Mouse (Mus musculus) liver, embryonic 12.5 days (tissue): ENCODE measurements around the gene Lrp8. TPM values are rescaled to one million over a fixed set of nuclear protein-coding genes. Genes with fewer than 3 reads are reported as not detected.

Source experiments
- ATAC-seq: fragments of 200-750 bp; cut with Nextera tagmentation; 2 replicates; pipeline ENCODE4 v1.8.0; 2017; ENCODE audit warnings: moderate number of reproducible peaks, mild to moderate bottlenecking, moderate library complexity
- H3K27ac ChIP-seq: fragments of 300-500 bp; sonication (generic); 2 replicates; pipeline ENCODE4 v1.5.1; 2016; ENCODE audit warnings: mild to moderate bottlenecking
- H3K27me3 ChIP-seq: fragments of 300-500 bp; sonication (generic); replicated peaks from 2 replicates; pipeline ENCODE4 v1.6.1; 2016; ENCODE audit warnings: mild to moderate bottlenecking, moderate library complexity
- H3K36me3 ChIP-seq: fragments of 300-500 bp; sonication (generic); 2 replicates; pipeline ENCODE4 v1.6.1; 2016; ENCODE audit warnings: mild to moderate bottlenecking, moderate library complexity
- H3K4me1 ChIP-seq: fragments of 300-500 bp; sonication (generic); 2 replicates; pipeline ENCODE4 v1.6.1; 2016
- H3K4me2 ChIP-seq: fragments of 300-500 bp; sonication (generic); 2 replicates; pipeline ENCODE4 v1.6.1; 2016; ENCODE audit warnings: mild to moderate bottlenecking, moderate library complexity
- H3K4me3 ChIP-seq: fragments of 300-500 bp; sonication (generic); 2 replicates; pipeline ENCODE4 v1.5.1; 2016; ENCODE audit warnings: mild to moderate bottlenecking, moderate library complexity
- H3K9ac ChIP-seq: fragments of 300-500 bp; sonication (generic); 2 replicates; pipeline ENCODE4 v1.6.1; 2016; ENCODE audit warnings: mild to moderate bottlenecking, moderate library complexity
- H3K9me3 ChIP-seq: fragments of 300-500 bp; sonication (generic); replicated peaks from 2 replicates; pipeline ENCODE4 v1.6.1; 2016; ENCODE audit warnings: mild to moderate bottlenecking, moderate library complexity
- WGBS: fragments of 180-500 bp; shearing (Covaris S2); methylation state at CpG from one replicate; pipeline ENCODE4 v1.1.7; 2016; ENCODE audit not compliant: insufficient replicate concordance; 5-methylcytosine and 5-hydroxymethylcytosine counted together
- polyA plus RNA-seq: library from polyadenylated mRNA; unstranded; fragments of >200 nt; fragmentation: Nextera tagmentation; extraction: Ambion mirVana; gene quantifications from 2 replicates; pipeline ENCODE4 v1.2.1, GENCODE M21; 2016

The Lrp8 gene
- polyA plus RNA-seq, 1 experiment from 2014 or later: 8.5 TPM

GRCm38 (mm10) chr4:107830821-107831221 lies 28.8 kb downstream of the Lrp8 start:
- no peak overlapping the region for H3K9ac ChIP-seq
- peaks cover 11% of the 10 kb centered on the region for H3K4me1 ChIP-seq
- no peaks in the 10 kb centered on the region for H3K27me3 ChIP-seq
- no peak for ATAC-seq
- peaks cover 13% of the 10 kb centered on the region; the same call in 1 of the 2 replicates for H3K36me3 ChIP-seq
- no peak overlapping the region for H3K4me2 ChIP-seq
- 76% methylated on average over 7 of the region's 7 CpGs for WGBS
- no peak overlapping the region for H3K27ac ChIP-seq
- H3K4me3 ChIP-seq: no peak overlapping the region
- no peaks in the 10 kb centered on the region for H3K9me3 ChIP-seq

- Histone ChIP-seq H3K4me1 (peaks cover 11% of the 10 kb centered on the region), H3K9ac (no peak overlapping the region), H3K4me2 (no peak overlapping the region), H3K9me3 (no peaks in the 10 kb centered on the region), H3K27me3 (no peaks in the 10 kb centered on the region), H3K36me3 (peaks cover 17% of the 10 kb centered on the region; the same call in 1 of the 2 replicates), H3K4me3 (no peak overlapping the region), H3K27ac (no peak overlapping the region)
- 75% methylated on average over 6 of the region's 6 CpGs for WGBS
- ATAC-seq: no peak
Measured at GRCm38 (mm10) chr4:107831678-107832077, 29.6 kb downstream of the Lrp8 start.

GRCm38 (mm10) chr4:107833525-107833924 lies 31.5 kb downstream of the Lrp8 start:
- no peak overlapping the region for H3K9ac ChIP-seq
- H3K4me1 ChIP-seq: peaks cover 8% of the 10 kb centered on the region
- no peak overlapping the region for H3K4me2 ChIP-seq
- WGBS: 77% methylated on average over 5 of the region's 5 CpGs
- H3K27ac ChIP-seq: no peak overlapping the region
- H3K36me3 ChIP-seq: peaks cover 17% of the 10 kb centered on the region; the same call in 1 of the 2 replicates
- H3K27me3 ChIP-seq: no peaks in the 10 kb centered on the region
- H3K4me3 ChIP-seq: no peak overlapping the region
- no peaks in the 10 kb centered on the region for H3K9me3 ChIP-seq
- ATAC-seq: no peak

GRCm38 (mm10) chr4:107834643-107835314 lies 32.7 kb downstream of the Lrp8 start:
- Histone ChIP-seq H3K27me3 (no peaks in the 10 kb centered on the region), H3K36me3 (peaks cover 17% of the 10 kb centered on the region; the same call in 1 of the 2 replicates), H3K27ac (no peak overlapping the region), H3K9ac (no peak overlapping the region), H3K4me1 (peaks cover 4% of the 10 kb centered on the region), H3K4me3 (no peak overlapping the region), H3K9me3 (no peaks in the 10 kb centered on the region), H3K4me2 (no peak overlapping the region)
- WGBS: 72% methylated on average over 22 of the region's 22 CpGs
- ATAC-seq: no peak

- no peak for ATAC-seq
- no peaks in the 10 kb centered on the region for H3K27me3 ChIP-seq
- H3K36me3 ChIP-seq: peaks cover 17% of the 10 kb centered on the region; the same call in 1 of the 2 replicates
- H3K9me3 ChIP-seq: no peaks in the 10 kb centered on the region
- no peak overlapping the region for H3K4me2 ChIP-seq
- no peak overlapping the region for H3K9ac ChIP-seq
- no peaks in the 10 kb centered on the region for H3K4me1 ChIP-seq
- H3K27ac ChIP-seq: no peak overlapping the region
- 65% methylated on average over 5 of the region's 5 CpGs for WGBS
- no peak overlapping the region for H3K4me3 ChIP-seq
Measured at GRCm38 (mm10) chr4:107835508-107835909, 33.4 kb downstream of the Lrp8 start.

- Histone ChIP-seq H3K9ac (no peak overlapping the region), H3K4me2 (no peak overlapping the region), H3K4me1 (no peaks in the 10 kb centered on the region), H3K27me3 (no peaks in the 10 kb centered on the region), H3K9me3 (no peaks in the 10 kb centered on the region), H3K27ac (no peak overlapping the region), H3K36me3 (peaks cover 17% of the 10 kb centered on the region; the same call in 1 of the 2 replicates), H3K4me3 (no peak overlapping the region)
- 83% methylated on average over 5 of the region's 5 CpGs for WGBS
- no peak for ATAC-seq
Measured at GRCm38 (mm10) chr4:107836758-107837157, 34.7 kb downstream of the Lrp8 start.

GRCm38 (mm10) chr4:107837910-107838309 lies 35.8 kb downstream of the Lrp8 start:
- H3K4me1 ChIP-seq: peaks cover 7% of the 10 kb centered on the region
- no peak overlapping the region for H3K9ac ChIP-seq
- H3K9me3 ChIP-seq: no peaks in the 10 kb centered on the region
- ATAC-seq: no peak
- H3K27me3 ChIP-seq: no peaks in the 10 kb centered on the region
- H3K4me2 ChIP-seq: no peak overlapping the region
- H3K27ac ChIP-seq: no peak overlapping the region
- H3K36me3 ChIP-seq: peaks cover 17% of the 10 kb centered on the region; the same call in 1 of the 2 replicates
- no peak overlapping the region for H3K4me3 ChIP-seq
- 83% methylated on average over 3 of the region's 3 CpGs for WGBS

GRCm38 (mm10) chr4:107843687-107844086 lies 41.6 kb downstream of the Lrp8 start:
- 83% methylated on average over 8 of the region's 8 CpGs for WGBS
- no peak overlapping the region for H3K9ac ChIP-seq

GRCm38 (mm10) chr4:107844971-107845370 lies 42.9 kb downstream of the Lrp8 start:
- no peak overlapping the region for H3K9ac ChIP-seq
- peaks cover 28% of the 10 kb centered on the region for H3K36me3 ChIP-seq
- no peak overlapping the region for H3K4me3 ChIP-seq
- 3% methylated on average over 10 of the region's 10 CpGs for WGBS
- ATAC-seq: no peak
- no peaks in the 10 kb centered on the region for H3K9me3 ChIP-seq
- H3K4me2 ChIP-seq: no peak overlapping the region
- peaks cover 21% of the 10 kb centered on the region for H3K27me3 ChIP-seq
- no peak overlapping the region for H3K27ac ChIP-seq
- peaks cover 11% of the 10 kb centered on the region for H3K4me1 ChIP-seq

More at GRCm38 (mm10) chr4:107843687-107844086, 41.6 kb downstream of the Lrp8 start:
- ATAC-seq: no peak
- Histone ChIP-seq H3K4me1 (peaks cover 11% of the 10 kb centered on the region), H3K27ac (no peak overlapping the region), H3K4me2 (no peak overlapping the region), H3K4me3 (no peak overlapping the region), H3K9me3 (no peaks in the 10 kb centered on the region), H3K27me3 (peaks cover 21% of the 10 kb centered on the region), H3K36me3 (peaks cover 18% of the 10 kb centered on the region)

GRCm38 (mm10) chr4:107846795-107847194 lies 44.7 kb downstream of the Lrp8 start:
- H3K4me2 ChIP-seq: no peak overlapping the region
- peaks cover 11% of the 10 kb centered on the region for H3K4me1 ChIP-seq
- peaks cover 35% of the 10 kb centered on the region for H3K36me3 ChIP-seq
- no peak overlapping the region for H3K27ac ChIP-seq
- H3K4me3 ChIP-seq: no peak overlapping the region
- H3K27me3 ChIP-seq: peaks cover 21% of the 10 kb centered on the region
- ATAC-seq: no peak
- H3K9ac ChIP-seq: no peak overlapping the region
- WGBS: 63% methylated on average over 7 of the region's 7 CpGs
- no peaks in the 10 kb centered on the region for H3K9me3 ChIP-seq

- H3K4me1 ChIP-seq: no peaks in the 10 kb centered on the region
- no peak overlapping the region for H3K27ac ChIP-seq
- no peak for ATAC-seq
- H3K9me3 ChIP-seq: no peaks in the 10 kb centered on the region
- peaks cover 31% of the 10 kb centered on the region for H3K36me3 ChIP-seq
- 76% methylated on average over 5 of the region's 5 CpGs for WGBS
- peaks cover 21% of the 10 kb centered on the region for H3K27me3 ChIP-seq
- H3K4me2 ChIP-seq: no peak overlapping the region
- no peak overlapping the region for H3K4me3 ChIP-seq
- H3K9ac ChIP-seq: no peak overlapping the region
Measured at GRCm38 (mm10) chr4:107848546-107848945, 46.5 kb downstream of the Lrp8 start.

- H3K27me3 ChIP-seq: peaks cover 21% of the 10 kb centered on the region
- ATAC-seq: no peak
- no peaks in the 10 kb centered on the region for H3K4me1 ChIP-seq
- H3K4me2 ChIP-seq: no peak overlapping the region
- H3K4me3 ChIP-seq: no peak overlapping the region
- 56% methylated on average over 9 of the region's 9 CpGs for WGBS
- H3K36me3 ChIP-seq: peaks cover 34% of the 10 kb centered on the region
- H3K9me3 ChIP-seq: no peaks in the 10 kb centered on the region
- no peak overlapping the region for H3K27ac ChIP-seq
- H3K9ac ChIP-seq: no peak overlapping the region
Measured at GRCm38 (mm10) chr4:107849621-107850020, 47.6 kb downstream of the Lrp8 start.
